Mouse (Mus musculus): ENCODE data around the gene Retreg3. TPM values are rescaled to one million over a fixed set of nuclear protein-coding genes. Genes with fewer than 3 reads are reported as not detected.
"Not testable (repeated sequence)": the region's sequence is repeated elsewhere in the genome, so short reads cannot be mapped to it uniquely, and the experiment has no call there.

Gene Retreg3
- total RNA-seq, 4 experiments from 2014 or later, result 50.1 to 52.2 (median 50.9) TPM

- DNase-seq (ENCODE audit: low spot score in 2 of 2), result no peak
These were observed 29.7 kb upstream of the Retreg3 start for GRCm38 (mm10) chr11:101149178-101150105.

DNA sequence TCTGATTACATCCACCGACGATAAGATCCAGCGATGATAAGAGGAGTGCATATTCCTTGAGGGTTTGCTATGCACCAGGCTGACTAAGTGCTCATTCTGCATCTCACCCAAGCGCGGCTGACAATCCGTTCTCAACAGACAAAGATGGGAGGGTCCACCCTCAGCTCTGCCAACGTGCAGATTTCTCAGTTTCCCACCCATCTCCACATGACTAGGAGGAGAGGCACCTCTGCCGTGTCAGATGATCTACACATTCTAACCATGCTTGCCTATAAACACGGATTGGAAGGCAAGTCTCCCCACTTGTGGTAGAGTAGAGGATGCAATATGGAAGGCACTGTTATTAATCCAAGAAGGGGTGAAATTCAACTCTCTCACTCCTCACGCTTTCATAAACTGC lies 29.1 kb upstream of the Retreg3 start:
- no peak for DNase-seq (ENCODE audit: low spot score in 2 of 2)

GRCm38 (mm10) chr11:101146377-101146776 lies 26.7 kb upstream of the Retreg3 start:
- no peak for DNase-seq (ENCODE audit: low spot score in 2 of 2)

GRCm38 (mm10) chr11:101143338-101144225 lies 23.9 kb upstream of the Retreg3 start:
- no peak for DNase-seq (ENCODE audit: low spot score in 2 of 2)

GRCm38 (mm10) chr11:101142215-101142967 lies 22.7 kb upstream of the Retreg3 start:
- DNase-seq (ENCODE audit: low spot score in 2 of 2), result no peak

DNA sequence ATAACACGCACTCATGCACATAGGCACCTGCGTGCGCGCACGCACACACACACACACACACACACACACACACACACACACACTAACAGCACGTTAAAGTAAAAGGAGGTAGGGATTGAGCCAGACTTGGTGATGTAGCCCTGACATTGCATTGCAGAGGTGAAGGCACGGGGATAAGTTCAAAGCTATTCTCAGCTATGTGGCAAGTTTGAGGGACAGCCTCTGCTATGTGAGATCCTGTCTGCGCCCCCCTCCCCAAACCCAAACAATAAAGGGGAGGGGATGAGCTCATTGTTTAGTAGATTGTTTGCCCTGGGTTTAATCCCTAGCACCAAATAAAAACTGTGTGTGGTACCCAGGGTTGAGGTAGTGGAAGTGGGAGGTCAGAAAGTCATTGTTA lies 21.4 kb upstream of the Retreg3 start:
- DNase-seq (ENCODE audit: low spot score in 2 of 2), result no peak

GRCm38 (mm10) chr11:101140164-101140819 lies 20.6 kb upstream of the Retreg3 start:
- no peak for DNase-seq (ENCODE audit: low spot score in 2 of 2)

DNA sequence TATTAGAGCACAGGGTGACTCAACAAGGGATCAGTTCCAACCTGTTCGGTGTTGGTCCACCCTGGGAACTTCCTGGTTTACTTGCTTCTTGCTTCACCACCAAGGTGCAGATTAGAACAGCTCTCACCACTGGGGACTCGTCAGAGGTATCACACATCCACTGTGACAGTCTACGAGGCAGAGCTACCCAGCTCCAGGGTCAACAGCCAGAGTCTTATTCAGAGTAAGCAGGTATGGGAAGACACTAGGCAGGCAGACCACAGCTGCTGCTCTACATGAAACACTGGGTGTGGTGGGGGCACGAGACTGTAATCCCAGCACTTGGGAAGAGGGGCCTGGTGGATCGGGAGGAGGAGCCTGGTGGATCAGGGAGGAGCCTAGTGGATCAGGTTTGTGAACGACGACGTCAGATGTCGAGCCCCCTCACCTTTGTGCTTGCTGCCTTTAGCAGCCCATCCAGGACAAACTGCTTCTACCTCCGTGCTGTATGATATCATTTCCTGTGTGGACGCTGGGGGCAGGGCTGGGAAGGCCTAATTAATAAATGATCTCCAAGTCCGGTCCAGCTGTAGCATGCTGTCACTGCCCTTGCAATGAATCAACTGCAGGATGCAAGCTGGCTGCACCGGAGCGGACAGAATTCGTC lies 19.0 kb upstream of the Retreg3 start:
- DNase-seq (ENCODE audit: low spot score in 2 of 2), result no peak

- no peak for DNase-seq (ENCODE audit: low spot score in 2 of 2)
These were observed 17.3 kb upstream of the Retreg3 start for GRCm38 (mm10) chr11:101137000-101137399.

DNA sequence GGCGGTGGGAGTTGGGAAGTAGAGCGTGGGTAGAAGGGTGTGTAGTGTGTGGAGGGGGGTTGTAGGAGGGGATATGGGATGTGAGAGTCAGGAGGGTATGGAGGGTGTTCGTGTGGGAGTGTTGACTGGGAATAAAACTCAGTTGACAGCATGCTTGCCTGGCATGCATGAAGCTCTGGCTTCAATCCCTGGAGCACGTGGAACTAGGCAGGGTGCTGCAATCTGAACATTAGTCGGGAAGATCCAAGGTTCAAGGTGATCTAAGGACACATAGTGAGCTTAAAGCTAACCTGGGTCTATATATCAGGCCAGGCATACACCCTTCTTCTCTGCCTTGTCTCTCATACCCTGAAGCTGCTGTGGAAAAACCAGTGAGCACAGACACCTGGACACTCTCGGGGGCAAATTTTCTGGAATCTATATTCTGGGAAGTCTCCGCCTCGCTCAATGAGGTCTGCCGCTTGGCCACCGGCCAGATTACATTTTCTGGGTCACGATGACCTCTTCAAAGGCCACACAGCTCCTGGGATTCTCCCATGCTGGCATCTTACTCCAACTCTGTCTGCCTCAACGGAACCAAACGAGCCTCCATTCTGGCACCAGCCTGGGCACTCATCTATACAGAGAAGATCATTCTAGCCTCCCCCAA lies 14.6 kb upstream of the Retreg3 start:
- DNase-seq (ENCODE audit: low spot score in 2 of 2), result no peak

- DNase-seq (ENCODE audit: low spot score in 2 of 2), result no peak
These were observed 13.3 kb upstream of the Retreg3 start for GRCm38 (mm10) chr11:101133037-101133436.

DNA sequence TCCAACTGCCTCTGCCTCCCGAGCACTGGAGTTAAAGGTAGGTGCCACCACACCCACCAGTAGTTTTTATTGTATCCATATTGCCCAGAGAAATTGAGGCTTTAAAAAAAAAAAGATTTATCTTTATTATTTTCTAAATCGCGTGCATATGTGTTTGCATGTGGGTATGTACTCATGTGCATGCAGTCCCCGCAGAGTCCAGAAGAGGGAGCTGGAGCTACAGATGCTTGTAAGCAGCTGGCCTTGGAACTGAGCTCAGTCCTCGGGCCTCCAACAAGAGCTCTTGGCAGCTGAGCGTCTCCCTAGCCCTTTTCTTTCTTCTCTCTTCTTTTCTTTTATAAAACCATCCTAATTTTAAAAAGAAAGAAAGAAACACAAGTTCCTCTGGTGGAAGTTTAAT lies 12.0 kb upstream of the Retreg3 start:
- DNase-seq (ENCODE audit: low spot score in 2 of 2), result no peak

- no peak for DNase-seq (ENCODE audit: low spot score in 2 of 2)
These were observed 11.5 kb upstream of the Retreg3 start for GRCm38 (mm10) chr11:101131187-101131586.

DNA sequence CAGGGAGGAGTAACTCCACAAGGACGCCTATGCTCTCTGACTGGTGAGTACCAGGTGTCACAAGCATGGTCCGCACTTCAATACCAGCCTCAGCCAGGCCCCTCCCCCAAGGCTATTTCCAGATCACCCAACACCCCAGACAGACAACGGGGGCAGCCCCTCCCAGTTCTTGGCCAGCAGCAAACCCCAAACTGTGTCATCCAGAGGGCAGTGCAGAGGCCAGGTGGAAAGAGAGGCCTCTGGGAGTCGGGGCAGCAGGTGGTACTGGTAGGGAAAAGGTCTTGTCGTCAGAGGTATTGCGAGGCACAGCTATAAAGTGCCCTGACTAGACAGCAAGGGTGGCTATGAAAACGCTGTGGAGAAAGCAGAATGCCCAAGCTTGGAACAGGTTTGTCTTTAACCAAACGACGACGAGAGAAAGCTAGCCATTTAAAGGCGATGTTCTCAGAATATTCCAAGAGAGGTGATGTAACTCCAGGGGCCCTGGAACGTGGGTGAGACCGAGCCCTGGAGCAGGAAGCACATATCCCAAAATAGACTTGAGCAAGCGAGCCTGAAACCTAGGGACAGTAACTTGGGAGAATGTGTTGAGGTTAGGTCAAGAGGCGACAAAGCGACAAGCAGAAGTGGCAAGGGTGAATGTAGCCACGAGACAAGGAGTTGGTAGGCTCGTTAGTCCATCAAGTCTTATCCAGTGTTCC lies 10.5 kb upstream of the Retreg3 start:
- no peak for DNase-seq (ENCODE audit: low spot score in 2 of 2)

GRCm38 (mm10) chr11:101128996-101129577 lies 9.4 kb upstream of the Retreg3 start:
- DNase-seq (ENCODE audit: low spot score in 2 of 2), result no peak

DNA sequence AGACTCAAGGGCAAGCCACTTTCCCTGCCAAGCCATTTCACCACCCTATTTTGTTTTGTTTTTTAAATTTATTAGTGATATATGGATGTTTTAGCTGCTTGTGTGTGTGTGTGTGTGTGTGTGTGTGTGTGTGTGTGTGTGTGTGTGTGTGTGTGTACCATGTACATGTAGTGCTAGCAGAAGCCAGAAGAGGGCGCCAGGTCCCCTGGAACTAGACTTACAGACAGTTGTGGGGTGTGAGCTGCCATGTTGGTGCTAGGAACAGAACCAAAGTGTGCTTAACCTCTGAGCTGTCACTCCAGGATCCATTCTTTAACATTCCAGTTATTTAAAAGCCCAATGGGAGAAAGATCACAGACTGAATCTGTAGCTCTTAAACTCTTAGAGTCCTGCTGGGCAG lies 7.4 kb upstream of the Retreg3 start:
- no peak for DNase-seq (ENCODE audit: low spot score in 2 of 2)

GRCm38 (mm10) chr11:101125008-101125407 lies 5.3 kb upstream of the Retreg3 start:
- DNase-seq (ENCODE audit: low spot score in 2 of 2), result not testable (repeated sequence)

GRCm38 (mm10) chr11:101124494-101124893 lies 4.8 kb upstream of the Retreg3 start:
- not testable (repeated sequence) for DNase-seq (ENCODE audit: low spot score in 2 of 2)

All from left cerebral cortex, adult 8-10 months (tissue).